Mouse (Mus musculus): Measurements from ENCODE around the gene Bzw2.

Gene Bzw2

GRCm38 (mm10) chr12:36078101-36078899, 79.6 kb downstream of the Bzw2 start:
- in situ Hi-C loops (cut with MboI, MseI) = loop anchor here in 1 of 2 experiments (10.0 kb wide), 1 partner anchor 233 kb away; no protein-coding TSS in a partner anchor

GRCm38 (mm10) chr12:36072860-36073259, 85.0 kb downstream of the Bzw2 start:
- in situ Hi-C loops (cut with MboI, MseI) = loop anchor here in 1 of 2 experiments (10.0 kb wide), 1 partner anchor 228 kb away; no protein-coding TSS in a partner anchor

GRCm38 (mm10) chr12:36070231-36070630, 87.6 kb downstream of the Bzw2 start:
- in situ Hi-C loops (cut with MboI, MseI) = loop anchor here in 1 of 2 experiments (10.0 kb wide), 1 partner anchor 225 kb away; no protein-coding TSS in a partner anchor

GRCm38 (mm10) chr12:36067538-36067937, 90.3 kb downstream of the Bzw2 start:
- in situ Hi-C loops (cut with MboI, MseI) = no loop called here

- in situ Hi-C loops (cut with MboI, MseI) = no loop called here
Observed at GRCm38 (mm10) chr12:36065911-36066310, 92.0 kb downstream of the Bzw2 start.

GRCm38 (mm10) chr12:36057699-36058098, 100.2 kb downstream of the Bzw2 start:
- in situ Hi-C loops (cut with MboI, MseI) = no loop called here

- in situ Hi-C loops (cut with MboI, MseI) = no loop called here
Observed at GRCm38 (mm10) chr12:36050276-36050675, 107.6 kb downstream of the Bzw2 start.

- in situ Hi-C loops (cut with MboI, MseI) = loop anchor here in 1 of 2 experiments (25.0 kb wide), 1 partner anchor 510 kb away; the partner anchor contains the start of gene Ahr
Observed at GRCm38 (mm10) chr12:36047593-36047992, 110.3 kb downstream of the Bzw2 start.

- in situ Hi-C loops (cut with MboI, MseI) = loop anchor here in 1 of 2 experiments (25.0 kb wide), 1 partner anchor 509 kb away; the partner anchor contains the start of gene Ahr
Observed at GRCm38 (mm10) chr12:36046196-36046595, 111.7 kb downstream of the Bzw2 start.

GRCm38 (mm10) chr12:36044691-36045090, 113.2 kb downstream of the Bzw2 start:
- in situ Hi-C loops (cut with MboI, MseI) = loop anchor here (5.0 to 25.0 kb wide), 3 partner anchors 113 to 1032 kb away; partner anchors contain the start of genes Ahr (in 1 of the 2), Ankmy2 (in 1 of the 2) and Bzw2 (in 1 of the 2)

- in situ Hi-C loops (cut with MboI, MseI) = loop anchor here (5.0 to 25.0 kb wide), 3 partner anchors 115 to 1030 kb away; partner anchors contain the start of genes Ahr (in 1 of the 2), Ankmy2 (in 1 of the 2) and Bzw2 (in 1 of the 2)
Observed at GRCm38 (mm10) chr12:36042348-36042778, 115.5 kb downstream of the Bzw2 start, which contains the start of gene Tspan13. Gene Tspan13, minus strand, starts transcription at chr12:36042500.
